Mouse (Mus musculus) midbrain, embryonic 14.5 days (tissue): ENCODE data around the gene Cpm. TPM values are rescaled to one million over a fixed set of nuclear protein-coding genes. Genes with fewer than 3 reads are reported as not detected.

Source experiments
- ATAC-seq: fragments of 200-750 bp; cut with Nextera tagmentation; 2 replicates; pipeline ENCODE4 v1.8.0; 2017; ENCODE audit warnings: moderate number of reproducible peaks, moderate library complexity; ENCODE audit not compliant: low FRiP score, low TSS enrichment
- DNase-seq: peaks from one replicate; pipeline ENCODE4 v3.0.0-alpha.2; 2015
- H3K27ac ChIP-seq: fragments of 300-500 bp; sonication (generic); replicated peaks from 2 replicates; pipeline ENCODE4 v1.5.1; 2014; ENCODE audit warnings: mild to moderate bottlenecking, low read depth, low read length, moderate library complexity
- H3K27me3 ChIP-seq: fragments of 300-500 bp; sonication (generic); 2 replicates; pipeline ENCODE4 v1.6.1; 2014; ENCODE audit warnings: low read length, control low read depth, mixed read lengths; ENCODE audit not compliant: control insufficient read depth, insufficient read depth
- H3K36me3 ChIP-seq: fragments of 300-500 bp; sonication (generic); 2 replicates; pipeline ENCODE4 v1.6.1; 2014; ENCODE audit warnings: low read length, control low read depth; ENCODE audit not compliant: control insufficient read depth, insufficient read depth
- H3K4me1 ChIP-seq: fragments of 300-500 bp; sonication (generic); 2 replicates; pipeline ENCODE4 v1.6.1; 2014; ENCODE audit warnings: mild to moderate bottlenecking, antibody characterized with exemption, low read length, control low read depth; ENCODE audit not compliant: control insufficient read depth, insufficient read depth
- H3K4me2 ChIP-seq: fragments of 300-500 bp; sonication (generic); 2 replicates; pipeline ENCODE4 v1.6.1; 2014; ENCODE audit warnings: mild to moderate bottlenecking, low read length, moderate library complexity
- H3K4me3 ChIP-seq: fragments of 300-500 bp; sonication (generic); replicated peaks from 2 replicates; pipeline ENCODE4 v1.5.1; 2014; ENCODE audit warnings: low read depth, low read length
- H3K9ac ChIP-seq: fragments of 300-500 bp; sonication (generic); replicated peaks from 2 replicates; pipeline ENCODE4 v1.6.1; 2014; ENCODE audit warnings: mild to moderate bottlenecking, low read length, moderate library complexity
- H3K9me3 ChIP-seq: fragments of 300-500 bp; sonication (generic); 2 replicates; pipeline ENCODE4 v1.6.1; 2016; ENCODE audit warnings: low read length, control low read depth, mixed read lengths; ENCODE audit not compliant: control insufficient read depth
- WGBS: fragments of 180-500 bp; shearing (Covaris S2); extraction: QIAGEN DNeasy Blood & Tissue Kit; methylation state at CpG from one replicate; pipeline ENCODE4 v1.1.7; 2014; 5-methylcytosine and 5-hydroxymethylcytosine counted together
- polyA plus RNA-seq: library from polyadenylated mRNA; unstranded; fragments of >200 nt; fragmentation: Nextera tagmentation; extraction: Ambion mirVana; gene quantifications from 2 replicates; pipeline ENCODE4 v1.2.1, GENCODE M21; 2014

Gene Cpm
- polyA plus RNA-seq, 1 experiment from 2014 or later, result 5.4 TPM

DNA sequence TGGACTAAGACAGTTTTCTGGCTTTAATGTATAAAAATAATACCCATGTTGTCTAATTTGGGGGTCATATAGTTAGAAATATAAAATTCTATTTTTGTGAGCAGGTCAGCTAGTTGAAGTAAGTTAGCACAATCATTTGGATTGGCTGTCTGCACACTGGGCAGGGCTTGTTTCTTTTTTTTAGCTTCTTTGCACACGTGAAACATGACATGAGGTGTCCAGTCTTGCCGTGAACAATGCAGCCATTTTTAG lies 60.7 kb downstream of the Cpm start:
- Histone ChIP-seq H3K9me3 (no peaks in the 10 kb centered on the region), H3K9ac (no peak overlapping the region), H3K36me3 (peaks cover 59% of the 10 kb centered on the region), H3K4me1 (no peaks in the 10 kb centered on the region), H3K4me3 (no peak overlapping the region), H3K27ac (no peak overlapping the region), H3K4me2 (no peak overlapping the region), H3K27me3 (no peaks in the 10 kb centered on the region)
- no peak for ATAC-seq
- no peak for DNase-seq
- WGBS, result 86% methylated on average over 2 of the region's 2 CpGs

DNA sequence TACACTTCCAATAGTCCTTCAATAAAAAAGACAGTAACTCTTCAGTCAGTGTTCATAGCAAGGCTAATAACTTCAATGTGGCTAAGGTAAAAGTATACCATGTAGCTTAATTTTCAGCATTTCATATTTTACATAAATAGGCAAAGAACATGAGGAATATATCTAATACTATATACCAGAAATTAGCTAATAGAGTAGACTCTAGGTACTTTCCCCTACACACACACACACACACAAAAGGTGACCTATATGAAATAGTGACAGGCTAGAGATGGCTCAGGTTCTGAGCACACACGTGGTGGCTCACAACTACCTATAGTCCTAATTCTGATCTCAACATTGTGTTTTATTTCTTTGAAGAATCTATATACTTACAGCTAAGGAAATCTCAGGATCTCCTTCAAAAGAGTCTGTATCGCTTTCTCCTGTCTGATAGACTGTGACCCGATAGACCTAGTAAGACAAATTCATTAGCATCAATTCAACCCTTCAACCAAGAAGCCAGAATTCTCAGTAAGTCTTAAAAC lies 61.5 kb downstream of the Cpm start:
- Histone ChIP-seq H3K4me3 (no peak overlapping the region), H3K4me1 (no peaks in the 10 kb centered on the region), H3K4me2 (no peak overlapping the region), H3K27me3 (no peaks in the 10 kb centered on the region), H3K36me3 (peaks cover 67% of the 10 kb centered on the region), H3K27ac (no peak overlapping the region), H3K9me3 (no peaks in the 10 kb centered on the region), H3K9ac (no peak overlapping the region)
- ATAC-seq, result no peak
- no peak for DNase-seq
- WGBS, result 95% methylated on average over 3 of the region's 3 CpGs

DNA sequence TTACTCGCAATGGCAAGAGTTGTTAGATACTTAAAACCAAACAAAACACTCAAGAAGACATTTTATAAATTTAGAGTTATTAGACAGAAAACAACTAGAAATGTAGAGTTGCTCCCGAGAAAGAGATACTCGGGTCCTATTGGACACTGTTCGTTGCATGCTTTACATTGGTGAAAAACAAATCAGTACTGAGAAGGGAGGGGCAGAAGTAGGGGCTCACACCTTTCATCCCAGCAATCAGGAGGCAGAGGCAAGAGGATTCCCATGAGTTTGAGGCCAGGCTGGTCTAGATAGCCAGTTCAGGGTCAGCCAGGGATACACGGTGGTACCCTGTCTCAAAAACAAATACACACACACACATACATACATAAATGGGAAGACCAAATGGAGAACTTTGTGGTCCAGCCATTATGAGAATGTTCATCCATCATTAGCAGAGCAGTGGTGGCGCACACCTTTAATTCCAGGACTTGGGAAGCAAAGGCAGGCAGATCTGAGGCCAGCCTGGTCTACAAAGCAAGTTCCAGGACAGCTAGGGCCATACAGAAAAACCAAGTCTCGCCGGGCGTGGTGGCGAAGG lies 62.2 kb downstream of the Cpm start:
- no peak for DNase-seq
- H3K4me2 ChIP-seq, result no peak overlapping the region
- no peaks in the 10 kb centered on the region for H3K9me3 ChIP-seq
- no peak overlapping the region for H3K27ac ChIP-seq
- H3K36me3 ChIP-seq, result peaks cover 73% of the 10 kb centered on the region
- no peaks in the 10 kb centered on the region for H3K4me1 ChIP-seq
- no peak overlapping the region for H3K4me3 ChIP-seq
- no peaks in the 10 kb centered on the region for H3K27me3 ChIP-seq
- 97% methylated on average over 10 of the region's 10 CpGs for WGBS
- no peak overlapping the region for H3K9ac ChIP-seq
- ATAC-seq, result no peak

DNA sequence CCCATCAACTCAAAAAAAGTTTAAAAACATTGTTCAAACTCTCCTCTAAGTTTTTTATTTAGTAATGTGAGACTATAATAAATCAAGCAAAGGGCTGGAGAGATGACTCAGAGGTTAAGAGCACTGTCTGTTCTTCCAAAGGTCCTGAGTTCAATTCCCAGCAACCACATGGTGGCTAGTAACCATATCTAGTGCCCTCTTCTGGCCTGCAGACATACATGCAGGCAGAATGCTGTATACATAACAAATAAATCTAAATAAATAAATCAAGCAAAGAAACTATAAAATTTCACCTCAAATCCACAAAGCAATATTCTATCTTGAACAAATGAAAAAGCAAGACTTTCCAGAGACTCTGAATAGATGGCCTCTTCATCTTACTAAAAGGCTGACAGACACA lies 62.9 kb downstream of the Cpm start:
- Histone ChIP-seq H3K4me1 (no peaks in the 10 kb centered on the region), H3K27me3 (no peaks in the 10 kb centered on the region), H3K9ac (no peak overlapping the region), H3K9me3 (no peaks in the 10 kb centered on the region), H3K4me2 (no peak overlapping the region), H3K36me3 (peaks cover 80% of the 10 kb centered on the region), H3K4me3 (no peak overlapping the region), H3K27ac (no peak overlapping the region)
- ATAC-seq (no peak), DNase-seq (no peak)

DNA sequence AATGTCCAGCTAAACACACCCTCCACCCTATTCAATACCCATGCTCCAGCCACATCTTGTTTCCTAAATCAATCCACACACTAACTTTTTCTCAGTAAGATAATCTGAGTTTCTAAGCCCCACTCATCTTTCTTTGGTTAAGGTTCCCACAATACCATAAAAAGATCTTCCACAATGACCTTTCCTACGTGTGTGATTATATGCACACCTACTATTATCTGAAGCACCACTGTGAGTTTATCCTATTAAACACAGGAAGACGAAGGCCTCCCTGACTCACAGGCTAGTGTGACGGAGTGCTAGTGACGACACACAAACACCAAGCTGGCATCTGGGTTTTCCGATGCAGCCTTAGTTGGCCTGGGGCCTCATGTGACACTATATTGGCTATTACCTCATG lies 63.7 kb downstream of the Cpm start:
- no peak overlapping the region for H3K27ac ChIP-seq
- ATAC-seq, result no peak
- H3K4me3 ChIP-seq, result no peak overlapping the region
- no peak for DNase-seq
- WGBS, result 97% methylated on average over 5 of the region's 5 CpGs
- H3K27me3 ChIP-seq, result no peaks in the 10 kb centered on the region
- H3K36me3 ChIP-seq, result peaks cover 88% of the 10 kb centered on the region
- H3K4me2 ChIP-seq, result no peak overlapping the region
- H3K9me3 ChIP-seq, result no peaks in the 10 kb centered on the region
- H3K9ac ChIP-seq, result no peak overlapping the region
- H3K4me1 ChIP-seq, result no peaks in the 10 kb centered on the region

DNA sequence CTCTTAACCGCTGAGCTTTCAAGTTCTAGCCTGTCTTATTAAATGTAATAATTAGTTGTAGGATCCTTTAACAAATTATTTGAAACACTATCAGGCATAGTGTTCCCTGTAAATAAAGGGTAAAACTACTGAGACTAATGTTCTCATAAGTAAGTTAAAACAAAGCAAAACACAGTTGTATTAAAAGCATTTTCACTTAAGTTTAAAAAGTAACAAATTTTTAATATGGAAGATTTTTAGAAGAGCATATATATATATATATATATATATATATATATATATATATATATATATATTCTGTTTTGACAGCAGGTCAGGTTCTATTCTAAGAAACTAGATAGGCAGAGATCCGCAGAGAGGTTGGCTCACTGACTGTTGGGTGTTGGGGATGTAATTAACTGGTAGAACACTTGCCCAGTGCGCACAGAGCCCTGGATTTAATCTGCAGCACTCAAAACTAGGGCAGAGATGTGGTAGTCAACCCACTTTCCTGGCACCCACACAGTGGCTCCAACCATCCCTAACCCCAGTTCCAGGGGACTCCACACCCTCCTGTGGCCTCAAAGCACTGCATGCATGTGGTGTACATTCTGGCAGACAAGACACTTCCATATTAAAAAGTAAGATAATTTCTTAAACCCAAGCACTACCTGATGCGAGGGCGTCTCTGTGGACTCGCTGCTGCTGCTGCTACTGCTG lies 65.1 kb downstream of the Cpm start:
- ATAC-seq (no peak), DNase-seq (no peak)
- 97% methylated on average over 6 of the region's 6 CpGs for WGBS
- Histone ChIP-seq H3K4me1 (no peaks in the 10 kb centered on the region), H3K27ac (no peak overlapping the region), H3K36me3 (peaks cover 91% of the 10 kb centered on the region), H3K4me3 (no peak overlapping the region), H3K4me2 (no peak overlapping the region), H3K9ac (no peak overlapping the region), H3K27me3 (no peaks in the 10 kb centered on the region), H3K9me3 (no peaks in the 10 kb centered on the region)

DNA sequence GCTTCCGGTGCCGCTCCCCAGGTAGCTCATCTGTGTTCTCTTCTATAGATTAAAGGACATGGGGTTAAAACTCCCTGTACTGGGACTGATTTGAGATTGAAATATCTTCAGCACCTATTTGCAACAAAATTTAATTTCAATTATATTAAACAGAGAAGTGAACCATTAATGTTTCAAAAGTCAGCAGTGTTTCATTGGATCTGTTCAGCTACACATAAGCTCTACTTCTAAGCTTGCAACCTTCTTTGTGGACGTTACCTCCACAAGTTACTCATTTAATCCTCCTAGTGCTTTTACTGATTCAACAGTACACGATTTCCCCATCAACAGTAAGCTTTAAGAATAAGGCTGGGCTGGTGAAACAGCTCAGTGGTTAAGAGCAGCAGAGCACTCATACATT lies 65.7 kb downstream of the Cpm start:
- Histone ChIP-seq H3K9ac (no peak overlapping the region), H3K4me3 (no peak overlapping the region), H3K27me3 (no peaks in the 10 kb centered on the region), H3K4me1 (no peaks in the 10 kb centered on the region), H3K4me2 (no peak overlapping the region), H3K27ac (no peak overlapping the region), H3K36me3 (peaks cover 92% of the 10 kb centered on the region), H3K9me3 (no peaks in the 10 kb centered on the region)
- DNase-seq, result no peak
- 94% methylated on average over 4 of the region's 4 CpGs for WGBS
- ATAC-seq, result no peak

DNA sequence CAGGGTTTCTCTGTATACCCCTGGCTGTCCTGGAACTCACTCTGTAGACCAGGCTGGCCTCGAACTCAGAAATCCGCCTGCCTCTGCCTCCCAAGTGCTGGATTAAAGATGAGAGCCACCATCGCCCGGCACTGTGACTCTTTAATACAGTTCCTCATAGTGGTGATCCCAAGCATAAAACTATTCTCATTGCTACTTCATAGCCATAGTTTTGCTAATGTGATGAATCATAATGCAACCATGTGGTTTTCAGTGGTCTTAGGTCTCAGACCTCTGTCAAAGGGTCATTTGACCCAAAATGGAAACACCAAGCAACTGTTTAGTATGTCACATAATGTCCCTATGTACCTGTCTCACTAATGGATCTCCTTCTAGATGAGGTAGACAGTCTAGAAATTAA lies 66.3 kb downstream of the Cpm start:
- no peak overlapping the region for H3K4me3 ChIP-seq
- 96% methylated on average over 4 of the region's 4 CpGs for WGBS
- ATAC-seq (no peak), DNase-seq (no peak)
- H3K27ac ChIP-seq, result no peak overlapping the region
- no peaks in the 10 kb centered on the region for H3K4me1 ChIP-seq
- H3K4me2 ChIP-seq, result no peak overlapping the region
- H3K9me3 ChIP-seq, result no peaks in the 10 kb centered on the region
- H3K36me3 ChIP-seq, result peaks cover 92% of the 10 kb centered on the region
- no peak overlapping the region for H3K9ac ChIP-seq
- no peaks in the 10 kb centered on the region for H3K27me3 ChIP-seq

DNA sequence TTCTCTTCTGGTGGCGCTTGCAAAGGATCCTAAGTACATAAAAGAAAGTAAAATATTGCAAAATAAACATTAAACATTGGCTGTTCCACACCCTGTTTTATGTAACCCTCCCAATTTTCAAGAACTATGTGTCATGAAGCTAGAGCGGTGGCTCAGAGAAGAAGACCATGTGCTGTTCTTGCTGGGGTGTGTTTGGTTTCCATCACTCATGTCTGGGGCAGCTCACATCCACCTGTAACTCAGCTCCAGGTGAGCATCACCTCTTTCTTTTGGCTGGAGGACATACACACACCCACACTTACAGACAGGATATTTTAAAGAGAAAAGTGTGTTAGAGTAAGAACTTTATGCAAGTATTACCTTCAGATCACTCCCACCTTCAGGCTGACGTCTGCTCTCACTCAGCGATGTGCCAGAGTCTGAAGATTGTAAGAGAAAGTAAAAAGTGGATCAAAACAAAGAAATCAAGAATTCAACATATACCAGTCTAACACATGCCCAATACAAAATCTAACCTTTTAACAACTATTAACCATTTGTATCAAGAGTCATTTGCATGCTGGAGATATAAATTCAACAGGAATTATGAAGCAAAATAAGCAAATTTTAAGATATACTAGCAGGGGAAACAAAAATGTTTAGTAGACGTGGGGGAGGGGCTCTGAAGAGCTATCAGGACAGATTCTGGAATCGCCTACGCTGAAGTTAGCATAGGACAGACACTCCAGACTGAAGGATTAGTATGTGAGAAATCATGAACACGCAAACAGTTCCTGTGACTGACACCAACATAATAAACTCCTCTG lies 66.9 kb downstream of the Cpm start:
- H3K4me2 ChIP-seq, result no peak overlapping the region
- no peak overlapping the region for H3K9ac ChIP-seq
- no peaks in the 10 kb centered on the region for H3K27me3 ChIP-seq
- no peak for DNase-seq
- H3K36me3 ChIP-seq, result peaks cover 90% of the 10 kb centered on the region
- H3K27ac ChIP-seq, result no peak overlapping the region
- H3K4me3 ChIP-seq, result no peak overlapping the region
- ATAC-seq, result no peak
- WGBS, result 95% methylated on average over 8 of the region's 8 CpGs
- no peaks in the 10 kb centered on the region for H3K9me3 ChIP-seq
- H3K4me1 ChIP-seq, result no peaks in the 10 kb centered on the region
